Comparison of ENCODE assay signal across 22 mouse cellular contexts in genomic region chr9:22754081-22754672, GRCm38 (mm10).
"Had no signal": no experiment of that assay in that cellular context is flagged by ENCODE, and none has a peak within 500 bp of the region (broad histone marks: within the 10 kb centered on the region; RNA-seq: fewer than 3 reads in every experiment).

No protein-coding gene starts in this region.

- H3K4me3 ChIP-seq: limb, embryonic 10.5 days; limb, embryonic 13.5 days; liver, embryonic 12.5 days; liver, embryonic 15.5 days; lung, embryonic 15.5 days; midbrain, embryonic 13.5 days; myocyte; neural tube, embryonic 13.5 days had no signal

- H3K4me1 ChIP-seq: liver, embryonic 12.5 days; liver, embryonic 15.5 days; midbrain, embryonic 13.5 days; neural tube, embryonic 13.5 days had no signal

- H3K9ac ChIP-seq: limb, embryonic 13.5 days; liver, embryonic 12.5 days; liver, embryonic 15.5 days; lung, embryonic 15.5 days; midbrain, embryonic 13.5 days; neural tube, embryonic 13.5 days had no signal

- H3K36me3 ChIP-seq: limb, embryonic 10.5 days; limb, embryonic 13.5 days; liver, embryonic 12.5 days; liver, embryonic 15.5 days; lung, embryonic 15.5 days; midbrain, embryonic 13.5 days; neural tube, embryonic 13.5 days had no signal

- H3K27me3 ChIP-seq: liver, embryonic 12.5 days; liver, embryonic 15.5 days; lung, embryonic 15.5 days; midbrain, embryonic 13.5 days; neural tube, embryonic 13.5 days had no signal

- ATAC-seq: liver, embryonic 12.5 days; midbrain, embryonic 13.5 days; midbrain, embryonic 16.5 days had no signal

- H3K27ac ChIP-seq: limb, embryonic 10.5 days; limb, embryonic 13.5 days; liver, embryonic 12.5 days; liver, embryonic 15.5 days; macrophage; midbrain, embryonic 13.5 days; neural tube, embryonic 13.5 days; stomach, postnatal 0 days had no signal

- H3K4me2 ChIP-seq: limb, embryonic 13.5 days; liver, embryonic 12.5 days; liver, embryonic 15.5 days; lung, embryonic 15.5 days; midbrain, embryonic 13.5 days; neural tube, embryonic 13.5 days had no signal

- H3K9me3 ChIP-seq: limb, embryonic 10.5 days; limb, embryonic 13.5 days; liver, embryonic 12.5 days; liver, embryonic 15.5 days; lung, embryonic 15.5 days; midbrain, embryonic 13.5 days had no signal

- DNase-seq: kidney, adult 9 months; kidney, postnatal 14 days; kidney, postnatal 4 days; liver; lung, adult 18-20 months; right cerebral cortex, adult 18-20 months; right cerebral cortex, postnatal 14 days; right cerebral cortex, postnatal 4 days; thymus, adult 2 months; thymus, postnatal 14 days; thymus, postnatal 4 days had no signal
